Mouse (Mus musculus) gastrocnemius, adult 2 months (tissue): ENCODE measurements around the gene Samd10. TPM values are rescaled to one million over a fixed set of nuclear protein-coding genes. Genes with fewer than 3 reads are reported as not detected.

Experiments used
- DNase-seq: peaks from one replicate; pipeline ENCODE4 v3.0.0; 2022
- H3K27ac ChIP-seq: fragments of 200-600 bp; 2 replicates; pipeline ENCODE4 v1.8.1; 2022; ENCODE audit warnings: mild to moderate bottlenecking
- H3K4me3 ChIP-seq: fragments of 200-600 bp; 2 replicates; pipeline ENCODE4 v1.8.1; 2022; ENCODE audit warnings: mild to moderate bottlenecking, moderate library complexity
- CTCF ChIP-seq: fragments of 200-600 bp; IDR thresholded peaks from 2 replicates; pipeline ENCODE4 v1.8.1; 2022; ENCODE audit warnings: antibody characterized with exemption, mild to moderate bottlenecking, moderate library complexity
- intact Hi-C: fragments of 180-260 bp; cut with DNase I; formaldehyde crosslinking; loops from one replicate; pipeline ENCODE4 v1.15.1; 2025
- microRNA-seq: library from miRNA; unstranded; fragments of <30 nt; microRNA quantifications from one replicate; pipeline ENCODE4 v1.2.0, GENCODE M21; 2021
- total RNA-seq, 2 experiments: library from RNA; stranded (reverse); gene quantifications; 2 replicates each; pipeline ENCODE4 v1.2.3; 2021

Samd10 gene
- total RNA-seq, 2 experiments from 2014 or later = 1.5 to 1.7 TPM

- Histone ChIP-seq H3K4me3 (no peak overlapping the region), H3K27ac (0 out of 2 replicates have a peak overlapping the region, but pooled peaks have one; percentile 31)
- intact Hi-C loops = no loop called here
- peak; percentile 51 for DNase-seq
- no peak for TF ChIP-seq CTCF
Observed at GRCm38 (mm10) chr2:181570921-181571595, 28.0 kb downstream of the Samd10 start.

DNA sequence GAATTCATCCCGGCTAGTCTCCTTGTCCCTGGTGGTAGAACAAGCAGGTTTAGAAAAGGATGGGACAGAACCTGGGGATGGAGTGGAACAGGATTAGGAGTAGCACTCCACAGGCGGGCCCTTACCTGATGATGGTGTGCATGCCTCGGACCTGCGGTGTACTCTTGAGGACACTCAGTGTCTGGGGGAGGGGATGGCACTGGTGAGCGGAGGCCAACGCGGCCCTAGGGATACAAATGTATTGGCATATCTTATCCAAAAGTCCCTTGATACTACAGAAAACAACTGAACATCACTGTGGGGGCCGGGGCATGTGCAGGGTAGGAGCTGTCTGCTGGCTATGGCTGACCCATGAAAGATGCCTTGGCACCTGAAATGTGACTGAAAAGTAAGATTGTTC is 28.6 kb downstream of the Samd10 start:
- no peak for TF ChIP-seq CTCF
- Histone ChIP-seq H3K27ac (no peak overlapping the region), H3K4me3 (no peak overlapping the region)
- DNase-seq = no peak
- intact Hi-C loops = no loop called here

DNA sequence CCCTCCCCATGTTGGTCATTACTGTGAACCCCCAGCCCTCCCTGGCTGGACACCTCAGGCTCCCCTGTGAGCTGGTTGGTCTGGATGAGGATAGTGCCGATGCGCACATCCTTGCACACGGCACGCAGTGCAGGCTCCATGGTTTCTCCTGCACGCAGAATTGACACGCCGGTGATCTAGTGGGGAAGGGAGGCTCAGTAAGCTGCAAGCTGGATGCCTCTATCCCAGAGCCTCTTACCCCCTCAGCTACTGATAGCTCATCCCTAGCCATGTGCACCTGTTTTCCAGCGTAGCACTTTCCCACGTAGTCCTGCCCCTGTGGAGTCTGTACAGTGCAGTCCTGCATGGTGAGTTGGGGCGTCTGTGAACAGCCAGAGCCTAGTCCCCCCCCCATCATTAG is 29.2 kb downstream of the Samd10 start:
- intact Hi-C loops = loop anchor here (2.0 to 5.0 kb wide), 2 partner anchors 47 to 158 kb away; no protein-coding TSS in a partner anchor
- Histone ChIP-seq H3K4me3 (no peak overlapping the region), H3K27ac (no peak overlapping the region)
- DNase-seq = no peak
- TF ChIP-seq CTCF = no peak

- intact Hi-C loops = loop anchor here (2.0 to 5.0 kb wide), 2 partner anchors 46 to 156 kb away; no protein-coding TSS in a partner anchor
- peak; percentile 77 for TF ChIP-seq CTCF
- peak; percentile 64 for DNase-seq
- H3K4me3 ChIP-seq = no peak overlapping the region
- H3K27ac ChIP-seq = no peak overlapping the region
Observed at GRCm38 (mm10) chr2:181568272-181569008, 30.6 kb downstream of the Samd10 start.

- intact Hi-C loops = loop anchor here (5.0 kb wide), 1 partner anchor 155 kb away; no protein-coding TSS in a partner anchor
- Histone ChIP-seq H3K4me3 (no peak overlapping the region), H3K27ac (no peak overlapping the region)
- DNase-seq = no peak
- TF ChIP-seq CTCF = no peak
Observed at GRCm38 (mm10) chr2:181567338-181567737, 31.7 kb downstream of the Samd10 start.

- H3K4me3 ChIP-seq = no peak overlapping the region
- intact Hi-C loops = no loop called here
- DNase-seq = no peak
- H3K27ac ChIP-seq = no peak overlapping the region
- TF ChIP-seq CTCF = no peak
Observed at GRCm38 (mm10) chr2:181553772-181554171, 45.2 kb downstream of the Samd10 start.

DNA sequence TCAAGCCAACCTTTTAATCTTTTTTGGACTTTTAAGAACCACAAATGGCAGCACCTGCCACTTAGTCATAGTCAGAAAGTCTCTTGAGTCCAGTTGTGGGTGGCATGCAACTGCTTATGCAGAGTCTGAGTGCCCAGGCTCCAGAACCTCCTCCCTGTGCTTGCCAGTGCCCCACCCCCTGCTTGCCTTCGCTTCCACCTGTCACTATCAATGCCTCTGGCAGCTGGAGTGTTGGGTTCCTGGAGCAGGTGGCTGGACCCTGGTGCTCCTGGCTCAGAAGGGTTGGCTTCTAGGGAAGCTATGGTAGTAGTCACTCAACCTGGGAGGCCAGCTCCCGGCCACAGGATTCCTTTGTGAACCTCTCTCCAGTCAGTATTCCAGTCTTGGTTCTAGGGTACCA is 48.8 kb downstream of the Samd10 start:
- peak; percentile 71 for DNase-seq
- intact Hi-C loops = no loop called here
- no peak overlapping the region for H3K27ac ChIP-seq
- H3K4me3 ChIP-seq = no peak overlapping the region
- TF ChIP-seq CTCF = no peak

DNA sequence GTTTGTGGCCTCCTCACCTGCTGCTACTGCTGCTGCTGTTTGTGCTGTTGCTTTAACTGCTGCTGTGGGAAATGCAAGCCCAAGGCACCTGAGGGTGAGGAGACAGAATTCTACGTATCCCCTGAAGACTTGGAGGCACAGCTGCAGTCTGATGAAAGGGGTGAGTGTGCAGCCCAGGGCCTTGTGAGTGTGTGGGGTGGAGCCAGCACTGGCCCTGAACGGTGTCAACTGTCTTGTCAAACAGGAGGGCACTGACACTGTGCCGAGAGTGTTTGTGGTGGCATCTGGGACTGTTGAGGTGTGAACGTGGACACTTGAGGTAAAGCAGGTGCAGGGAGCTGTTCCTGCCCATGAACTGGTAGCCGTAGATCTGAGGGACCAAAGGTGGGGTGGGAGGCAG is 50.3 kb downstream of the Samd10 start:
- H3K27ac ChIP-seq = no peak overlapping the region
- no peak for DNase-seq
- no peak for TF ChIP-seq CTCF
- H3K4me3 ChIP-seq = no peak overlapping the region
- intact Hi-C loops = no loop called here

- intact Hi-C loops = no loop called here
- DNase-seq = no peak
- Histone ChIP-seq H3K27ac (no peak overlapping the region), H3K4me3 (no peak overlapping the region)
- no peak for TF ChIP-seq CTCF
Observed at GRCm38 (mm10) chr2:181548227-181548626, 50.8 kb downstream of the Samd10 start.

DNA sequence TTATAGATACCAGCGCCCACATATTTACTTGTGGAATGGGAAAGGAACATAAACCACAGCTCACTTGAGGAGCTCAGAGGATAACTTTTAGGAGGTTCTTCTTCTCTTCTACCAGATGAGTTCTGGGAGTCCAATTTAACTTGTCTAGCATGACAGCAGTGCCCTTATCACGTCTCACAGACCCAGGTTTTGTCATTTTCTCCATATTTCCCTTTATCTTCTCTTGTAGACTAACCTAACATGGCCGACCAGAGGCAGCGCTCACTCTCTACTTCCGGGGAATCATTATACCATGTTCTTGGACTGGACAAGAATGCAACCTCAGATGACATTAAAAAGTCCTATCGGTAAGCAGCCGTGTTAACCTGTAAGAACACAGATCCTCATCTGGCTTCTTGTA is 52.9 kb downstream of the Samd10 start:
- no peak overlapping the region for H3K27ac ChIP-seq
- intact Hi-C loops = no loop called here
- no peak for TF ChIP-seq CTCF
- no peak for DNase-seq
- H3K4me3 ChIP-seq = no peak overlapping the region

Small RNA genes within 50 kb of the gene (microRNA-seq; reads per million reads assigned to microRNA genes)
- gene Mir7006 = not detected

Other genes starting within 250 kb of the Samd10 start
- 10 to 100 TPM; 13.7 to 14.8 TPM for gene Zgpat, start 234.3 kb downstream of the Samd10 start, total RNA-seq
- gene Arfrp1, start 233.8 kb downstream of the Samd10 start, total RNA-seq = 10 to 100 TPM; 23.6 to 30.8 TPM
- 1 to 10 TPM; 5.8 to 6.2 TPM for gene Lime1, start 219.1 kb downstream of the Samd10 start, total RNA-seq
- 1 to 10 TPM; 4.9 to 6.7 TPM for gene Zbtb46, start 139.8 kb downstream of the Samd10 start, total RNA-seq
- not detected for gene Abhd16b, start 106.0 kb downstream of the Samd10 start, total RNA-seq
- gene Tpd52l2, start 102.1 kb downstream of the Samd10 start, total RNA-seq = 10 to 100 TPM; 47.0 to 52.5 TPM
- gene Dnajc5, start 78.7 kb downstream of the Samd10 start, total RNA-seq = 10 to 100 TPM; 43.7 to 46.6 TPM
- 10 to 100 TPM; 26.1 to 29.1 TPM for gene Uckl1, start 14.3 kb downstream of the Samd10 start, total RNA-seq
- gene Prpf6, start 7.3 kb downstream of the Samd10 start, total RNA-seq = 10 to 100 TPM; 31.1 to 36.5 TPM
- gene Zfp512b, start 6.4 kb downstream of the Samd10 start, total RNA-seq = 10 to 100 TPM; 17.6 to 20.3 TPM
- not detected for gene Gm29797, start 57.8 kb upstream of the Samd10 start, total RNA-seq
- gene Sox18, start 72.4 kb upstream of the Samd10 start, total RNA-seq = 10 to 100 TPM; 10.4 to 15.3 TPM
- gene Tcea2, start 81.1 kb upstream of the Samd10 start, total RNA-seq = 1 to 10 TPM; 6.9 to 7.6 TPM
- gene Rgs19, start 94.8 kb upstream of the Samd10 start, total RNA-seq = 1 to 10 TPM; 2.7 to 2.8 TPM
- not detected for gene Lkaaear1, start 99.2 kb upstream of the Samd10 start, total RNA-seq
- gene Oprl1, start 115.8 kb upstream of the Samd10 start, total RNA-seq = not detected
- not detected for gene Myt1, start 164.1 kb upstream of the Samd10 start, total RNA-seq
- 10 to 100 TPM; 37.2 to 47.1 TPM for gene Pcmtd2, start 238.6 kb upstream of the Samd10 start, total RNA-seq